Mouse (Mus musculus): ENCODE data around the gene Cplx3. TPM values are rescaled to one million over a fixed set of nuclear protein-coding genes. Genes with fewer than 3 reads are reported as not detected.

The Cplx3 gene
- polyA plus RNA-seq, 1 experiment from 2014 or later = 0.45 TPM

- Histone ChIP-seq H3K4me2 (replicated peaks) (no peak overlapping the region), H3K9ac (replicated peaks) (no peak overlapping the region), H3K27ac (replicated peaks) (no peak overlapping the region), H3K4me1 (peaks cover 14% of the 10 kb centered on the region), H3K27me3 (no peaks in the 10 kb centered on the region), H3K36me3 (peaks cover 27% of the 10 kb centered on the region), H3K9me3 (no peaks in the 10 kb centered on the region), H3K4me3 (no peak overlapping the region)
- WGBS = 64% methylated on average over 12 of the region's 12 CpGs
- no peak for ATAC-seq (replicated peaks)
Observed at GRCm38 (mm10) chr9:57593454-57594173, 12.5 kb downstream of the Cplx3 start.

- H3K9ac ChIP-seq (replicated peaks) = no peak overlapping the region
- peaks cover 14% of the 10 kb centered on the region for H3K4me1 ChIP-seq
- no peak overlapping the region for H3K27ac ChIP-seq (replicated peaks)
- no peaks in the 10 kb centered on the region for H3K9me3 ChIP-seq
- H3K4me2 ChIP-seq (replicated peaks) = peak overlapping the region; percentile 77
- 33% methylated on average over 5 of the region's 5 CpGs for WGBS
- no peaks in the 10 kb centered on the region for H3K27me3 ChIP-seq
- H3K4me3 ChIP-seq = peak overlapping the region; percentile 76; the same call in 1 of the 2 replicates
- ATAC-seq (replicated peaks) = no peak
- H3K36me3 ChIP-seq = peaks cover 44% of the 10 kb centered on the region
Observed at GRCm38 (mm10) chr9:57590726-57591125, 15.4 kb downstream of the Cplx3 start.

GRCm38 (mm10) chr9:57589224-57590126, 16.6 kb downstream of the Cplx3 start, which contains the start of gene Ulk3:
Ulk3 (plus strand) TSS chr9:57589452.
- WGBS = 1% methylated on average over 58 of the region's 58 CpGs

GRCm38 (mm10) chr9:57584991-57585390, 21.1 kb downstream of the Cplx3 start:
- 93% methylated on average over 3 of the region's 3 CpGs for WGBS

More at GRCm38 (mm10) chr9:57589224-57590126, 16.6 kb downstream of the Cplx3 start, which contains the start of gene Ulk3:
- Histone ChIP-seq H3K36me3 (peaks cover 44% of the 10 kb centered on the region), H3K4me1 (peaks cover 14% of the 10 kb centered on the region), H3K4me2 (replicated peaks) (peak within 1 kb of the TSS; percentile 77), H3K4me3 (peak within 1 kb of the TSS; percentile 76), H3K27me3 (no peaks in the 10 kb centered on the region), H3K9me3 (no peaks in the 10 kb centered on the region), H3K27ac (replicated peaks) (peak within 1 kb of the TSS; percentile 71), H3K9ac (replicated peaks) (peak within 1 kb of the TSS; percentile 74)
- ATAC-seq (replicated peaks) = peak; percentile 87

GRCm38 (mm10) chr9:57577144-57577849, 28.8 kb downstream of the Cplx3 start:
- H3K4me1 ChIP-seq = no peaks in the 10 kb centered on the region
- H3K9ac ChIP-seq (replicated peaks) = no peak overlapping the region
- H3K9me3 ChIP-seq = no peaks in the 10 kb centered on the region
- ATAC-seq (replicated peaks) = no peak
- peaks cover 49% of the 10 kb centered on the region for H3K36me3 ChIP-seq
- H3K4me3 ChIP-seq = no peak overlapping the region
- no peaks in the 10 kb centered on the region for H3K27me3 ChIP-seq
- WGBS = 82% methylated on average over 6 of the region's 6 CpGs
- H3K27ac ChIP-seq (replicated peaks) = no peak overlapping the region
- no peak overlapping the region for H3K4me2 ChIP-seq (replicated peaks)

More at GRCm38 (mm10) chr9:57584991-57585390, 21.1 kb downstream of the Cplx3 start:
- Histone ChIP-seq H3K4me3 (no peak overlapping the region), H3K36me3 (peaks cover 71% of the 10 kb centered on the region), H3K9ac (replicated peaks) (no peak overlapping the region), H3K4me1 (peaks cover 8% of the 10 kb centered on the region), H3K27ac (replicated peaks) (no peak overlapping the region), H3K4me2 (replicated peaks) (no peak overlapping the region), H3K27me3 (no peaks in the 10 kb centered on the region), H3K9me3 (no peaks in the 10 kb centered on the region)
- no peak for ATAC-seq (replicated peaks)

- H3K9me3 ChIP-seq = no peaks in the 10 kb centered on the region
- 83% methylated on average over 3 of the region's 3 CpGs for WGBS
- no peaks in the 10 kb centered on the region for H3K4me1 ChIP-seq
- no peak overlapping the region for H3K4me3 ChIP-seq
- no peak for ATAC-seq (replicated peaks)
- H3K36me3 ChIP-seq = peaks cover 32% of the 10 kb centered on the region
- no peaks in the 10 kb centered on the region for H3K27me3 ChIP-seq
- no peak overlapping the region for H3K4me2 ChIP-seq (replicated peaks)
- no peak overlapping the region for H3K9ac ChIP-seq (replicated peaks)
- no peak overlapping the region for H3K27ac ChIP-seq (replicated peaks)
Observed at GRCm38 (mm10) chr9:57575577-57575976, 30.5 kb downstream of the Cplx3 start.

GRCm38 (mm10) chr9:57574397-57574796, 31.7 kb downstream of the Cplx3 start:
- no peaks in the 10 kb centered on the region for H3K27me3 ChIP-seq
- no peaks in the 10 kb centered on the region for H3K9me3 ChIP-seq
- no peaks in the 10 kb centered on the region for H3K4me1 ChIP-seq
- peaks cover 24% of the 10 kb centered on the region for H3K36me3 ChIP-seq
- no peak overlapping the region for H3K4me2 ChIP-seq (replicated peaks)
- no peak overlapping the region for H3K27ac ChIP-seq (replicated peaks)
- ATAC-seq (replicated peaks) = no peak
- H3K4me3 ChIP-seq = no peak overlapping the region
- no peak overlapping the region for H3K9ac ChIP-seq (replicated peaks)

- H3K27me3 ChIP-seq = no peaks in the 10 kb centered on the region
- 95% methylated on average over 6 of the region's 6 CpGs for WGBS
- H3K9me3 ChIP-seq = no peaks in the 10 kb centered on the region
- H3K4me3 ChIP-seq = no peak overlapping the region
- H3K36me3 ChIP-seq = peaks cover 17% of the 10 kb centered on the region
- no peak for ATAC-seq (replicated peaks)
- no peak overlapping the region for H3K9ac ChIP-seq (replicated peaks)
- no peak overlapping the region for H3K4me2 ChIP-seq (replicated peaks)
- peaks cover 22% of the 10 kb centered on the region for H3K4me1 ChIP-seq
- no peak overlapping the region for H3K27ac ChIP-seq (replicated peaks)
Observed at GRCm38 (mm10) chr9:57568500-57568899, 37.6 kb downstream of the Cplx3 start.

- Histone ChIP-seq H3K9ac (replicated peaks) (no peak overlapping the region), H3K4me3 (no peak overlapping the region), H3K27ac (replicated peaks) (no peak overlapping the region), H3K27me3 (no peaks in the 10 kb centered on the region), H3K4me1 (peaks cover 35% of the 10 kb centered on the region), H3K9me3 (no peaks in the 10 kb centered on the region), H3K36me3 (peaks cover 17% of the 10 kb centered on the region), H3K4me2 (replicated peaks) (no peak overlapping the region)
- WGBS = 60% methylated on average over 8 of the region's 8 CpGs
- no peak for ATAC-seq (replicated peaks)
Observed at GRCm38 (mm10) chr9:57566846-57567245, 39.2 kb downstream of the Cplx3 start.

GRCm38 (mm10) chr9:57565741-57566221, 40.3 kb downstream of the Cplx3 start:
- no peak overlapping the region for H3K9ac ChIP-seq (replicated peaks)
- peak overlapping the region; percentile 62 for H3K27ac ChIP-seq (replicated peaks)
- H3K4me2 ChIP-seq (replicated peaks) = no peak overlapping the region
- no peak overlapping the region for H3K4me3 ChIP-seq
- H3K4me1 ChIP-seq = peaks cover 42% of the 10 kb centered on the region
- 27% methylated on average over 10 of the region's 10 CpGs for WGBS
- no peaks in the 10 kb centered on the region for H3K9me3 ChIP-seq
- no peaks in the 10 kb centered on the region for H3K27me3 ChIP-seq
- peaks cover 17% of the 10 kb centered on the region for H3K36me3 ChIP-seq
- ATAC-seq (replicated peaks) = peak; percentile 39; the same call in 1 of the 2 replicates

GRCm38 (mm10) chr9:57564609-57565008, 41.5 kb downstream of the Cplx3 start:
- WGBS = 88% methylated on average over 6 of the region's 6 CpGs
- no peak for ATAC-seq (replicated peaks)
- peaks cover 47% of the 10 kb centered on the region for H3K4me1 ChIP-seq

More at GRCm38 (mm10) chr9:57564609-57565008, 41.5 kb downstream of the Cplx3 start:
- H3K4me3 ChIP-seq = no peak overlapping the region
- no peak overlapping the region for H3K27ac ChIP-seq (replicated peaks)
- H3K27me3 ChIP-seq = no peaks in the 10 kb centered on the region
- no peak overlapping the region for H3K4me2 ChIP-seq (replicated peaks)
- peaks cover 16% of the 10 kb centered on the region for H3K36me3 ChIP-seq
- H3K9me3 ChIP-seq = no peaks in the 10 kb centered on the region
- H3K9ac ChIP-seq (replicated peaks) = no peak overlapping the region

All from forebrain, embryonic 15.5 days (tissue).